Mouse (Mus musculus) kidney, embryonic 15.5 days (tissue): ENCODE measurements around the gene Gja5. TPM values are rescaled to one million over a fixed set of nuclear protein-coding genes. Genes with fewer than 3 reads are reported as not detected.
A peak's percentile ranks its signal among the peaks of the same experiment; 100 is the strongest.

Experiments
- ATAC-seq: fragments of 200-750 bp; cut with Nextera tagmentation; replicated peaks from 2 replicates; pipeline ENCODE4 v1.8.0; 2017; ENCODE audit warnings: moderate TSS enrichment; ENCODE audit not compliant: low FRiP score
- H3K27ac ChIP-seq: fragments of 300-500 bp; sonication (generic); 2 replicates; pipeline ENCODE4 v1.5.1; 2015; ENCODE audit warnings: mild to moderate bottlenecking, inconsistent platforms
- H3K27me3 ChIP-seq: fragments of 300-500 bp; sonication (generic); 2 replicates; pipeline ENCODE4 v1.6.1; 2015; ENCODE audit warnings: inconsistent platforms
- H3K36me3 ChIP-seq: fragments of 300-500 bp; sonication (generic); 2 replicates; pipeline ENCODE4 v1.6.1; 2015; ENCODE audit warnings: inconsistent platforms
- H3K4me1 ChIP-seq: fragments of 300-500 bp; sonication (generic); 2 replicates; pipeline ENCODE4 v1.6.1; 2015; ENCODE audit warnings: inconsistent platforms
- H3K4me2 ChIP-seq: fragments of 300-500 bp; sonication (generic); 2 replicates; pipeline ENCODE4 v1.6.1; 2015; ENCODE audit warnings: moderate library complexity, mild to moderate bottlenecking, inconsistent platforms
- H3K4me3 ChIP-seq: fragments of 300-500 bp; sonication (generic); replicated peaks from 2 replicates; pipeline ENCODE4 v1.5.1; 2015; ENCODE audit warnings: mild to moderate bottlenecking, inconsistent platforms
- H3K9ac ChIP-seq: fragments of 300-500 bp; sonication (generic); 2 replicates; pipeline ENCODE4 v1.6.1; 2015; ENCODE audit warnings: mild to moderate bottlenecking, inconsistent platforms
- H3K9me3 ChIP-seq: fragments of 300-500 bp; sonication (generic); replicated peaks from 2 replicates; pipeline ENCODE4 v1.6.1; 2016; ENCODE audit warnings: inconsistent platforms
- WGBS: fragments of 180-500 bp; shearing (Covaris S2); methylation state at CpG from one replicate; pipeline ENCODE4 v1.1.7; 2015; ENCODE audit warnings: mixed read lengths; 5-methylcytosine and 5-hydroxymethylcytosine counted together
- polyA plus RNA-seq: library from polyadenylated mRNA; unstranded; fragments of >200 nt; fragmentation: Nextera tagmentation; extraction: Ambion mirVana; gene quantifications from 2 replicates; pipeline ENCODE4 v1.2.1, GENCODE M21; 2015

Gene Gja5
- polyA plus RNA-seq, 1 experiment from 2014 or later, result 24.3 TPM

DNA sequence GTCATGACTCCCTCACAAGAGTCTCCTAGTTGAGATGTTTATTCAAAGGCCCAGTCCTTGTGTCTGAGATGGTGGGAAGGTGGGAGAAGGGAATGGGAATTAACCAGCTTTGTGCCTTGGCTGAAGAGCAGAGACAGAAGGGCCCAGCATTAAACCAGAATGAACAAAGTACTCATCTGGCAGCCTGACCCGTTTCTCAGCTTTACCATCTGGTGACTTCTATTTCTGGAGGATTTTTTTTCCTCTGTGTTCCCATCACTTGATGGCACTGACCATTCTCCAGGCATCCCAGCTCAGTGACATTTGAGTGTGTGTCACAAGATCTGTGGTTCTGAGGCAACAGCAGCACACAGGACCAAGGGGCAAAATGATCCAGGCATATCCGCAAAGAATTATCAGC, 78.2 kb downstream of the Gja5 start:
- ATAC-seq, result no peak
- H3K9me3 ChIP-seq, result no peaks in the 10 kb centered on the region
- no peaks in the 10 kb centered on the region for H3K36me3 ChIP-seq
- H3K4me3 ChIP-seq, result no peak overlapping the region
- H3K4me1 ChIP-seq, result no peaks in the 10 kb centered on the region
- H3K27me3 ChIP-seq, result no peaks in the 10 kb centered on the region
- WGBS, result 85% methylated on average over 2 of the region's 2 CpGs
- H3K27ac ChIP-seq, result no peak overlapping the region
- H3K4me2 ChIP-seq, result no peak overlapping the region
- H3K9ac ChIP-seq, result no peak overlapping the region

DNA sequence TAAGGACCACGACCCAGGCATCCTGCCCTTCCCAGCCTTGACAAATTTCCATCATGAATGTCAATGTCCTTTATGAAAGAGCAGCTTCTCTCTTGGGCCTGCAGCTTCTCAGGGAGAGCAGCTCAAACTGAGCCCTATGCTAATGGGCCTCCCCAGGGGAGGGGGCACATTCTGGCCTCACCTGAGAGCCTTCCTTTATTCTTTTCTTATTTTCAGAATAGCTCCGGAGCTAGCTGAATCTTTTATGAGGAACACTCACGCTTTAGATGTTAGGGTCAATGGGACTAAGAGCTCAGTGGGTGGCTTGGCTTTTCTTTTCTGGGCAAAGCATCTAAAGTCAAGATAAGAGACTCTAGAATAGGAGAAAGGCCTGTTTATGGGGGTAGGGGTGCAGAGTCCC, 88.0 kb downstream of the Gja5 start:
- no peaks in the 10 kb centered on the region for H3K36me3 ChIP-seq
- no peaks in the 10 kb centered on the region; the same call in 1 of the 2 replicates for H3K4me1 ChIP-seq
- no peak overlapping the region for H3K4me2 ChIP-seq
- WGBS, result 54% methylated on average over 3 of the region's 3 CpGs
- no peak for ATAC-seq
- no peaks in the 10 kb centered on the region for H3K9me3 ChIP-seq
- no peak overlapping the region for H3K9ac ChIP-seq
- H3K27ac ChIP-seq, result no peak overlapping the region
- H3K4me3 ChIP-seq, result no peak overlapping the region
- H3K27me3 ChIP-seq, result no peaks in the 10 kb centered on the region

DNA sequence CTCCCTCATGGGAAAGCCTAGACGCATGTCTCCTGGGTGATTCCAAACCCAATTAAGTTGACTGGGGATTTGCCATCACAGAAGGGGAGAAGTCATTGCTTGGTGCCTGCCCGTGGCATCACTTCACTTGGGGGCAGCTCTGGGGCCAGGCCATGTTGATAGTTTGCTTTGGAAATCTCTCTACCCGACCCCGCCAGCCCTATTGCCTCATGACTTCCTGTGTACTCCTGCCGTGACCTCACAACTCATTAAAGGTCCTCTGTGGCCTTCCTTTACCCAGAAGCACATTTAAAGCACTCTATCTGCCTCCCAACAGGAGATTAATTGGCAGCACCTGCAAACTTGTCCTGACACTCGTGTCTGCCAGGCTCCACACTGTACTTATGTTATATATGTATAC, 93.3 kb downstream of the Gja5 start:
- Histone ChIP-seq H3K4me3 (no peak overlapping the region), H3K4me2 (no peak overlapping the region), H3K27ac (no peak overlapping the region), H3K4me1 (peaks cover 7% of the 10 kb centered on the region), H3K9ac (no peak overlapping the region), H3K9me3 (no peaks in the 10 kb centered on the region), H3K36me3 (no peaks in the 10 kb centered on the region), H3K27me3 (no peaks in the 10 kb centered on the region)
- ATAC-seq, result 0 out of 2 replicates have a peak, but pooled peaks have one; percentile 36
- WGBS, result 17% methylated on average over 6 of the region's 6 CpGs

DNA sequence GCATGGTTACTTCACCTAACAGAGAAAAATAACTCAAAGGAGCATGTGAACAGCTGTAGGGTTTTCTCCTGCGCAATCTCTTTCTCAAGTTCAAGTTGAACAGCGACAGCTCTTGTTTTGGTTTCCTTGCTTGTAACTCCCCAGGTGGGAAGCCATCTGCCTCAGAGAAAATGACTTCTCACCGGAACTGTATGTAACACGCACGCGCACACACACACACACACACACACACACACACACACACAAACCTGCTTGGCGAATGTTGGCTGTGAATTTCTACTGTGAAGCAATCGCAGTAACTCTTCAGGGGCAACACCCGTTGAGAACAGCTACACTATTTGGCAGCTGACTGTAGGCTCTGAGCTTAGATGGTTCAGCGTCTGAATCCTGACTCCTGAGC, 98.6 kb downstream of the Gja5 start:
- no peaks in the 10 kb centered on the region for H3K9me3 ChIP-seq
- H3K4me1 ChIP-seq, result peaks cover 2% of the 10 kb centered on the region
- H3K27ac ChIP-seq, result no peak overlapping the region
- H3K4me3 ChIP-seq, result no peak overlapping the region
- no peaks in the 10 kb centered on the region for H3K36me3 ChIP-seq
- ATAC-seq, result no peak
- H3K27me3 ChIP-seq, result no peaks in the 10 kb centered on the region
- WGBS, result 92% methylated on average over 10 of the region's 10 CpGs
- no peak overlapping the region for H3K9ac ChIP-seq
- H3K4me2 ChIP-seq, result no peak overlapping the region

DNA sequence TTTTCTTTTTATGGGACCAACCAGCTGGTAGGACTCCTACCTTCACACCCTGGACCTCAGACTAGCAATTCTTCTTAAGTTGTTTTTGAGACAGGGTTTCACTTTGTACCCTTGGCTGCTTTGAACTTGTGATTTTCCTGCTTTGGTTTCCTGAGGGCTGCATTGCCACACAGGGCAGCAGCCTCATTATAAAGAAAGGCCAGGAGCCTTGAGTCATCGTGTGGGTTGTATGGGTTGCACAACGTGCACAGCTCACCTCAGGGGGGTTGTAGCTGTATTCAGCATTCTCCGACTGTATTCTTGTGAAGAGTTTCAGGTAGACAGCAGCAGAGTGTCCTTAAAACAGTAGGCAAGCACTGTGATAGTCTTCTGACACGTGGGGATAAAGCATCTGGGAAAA, 100.0 kb downstream of the Gja5 start:
- WGBS, result 76% methylated on average over 4 of the region's 4 CpGs
- no peak for ATAC-seq

DNA sequence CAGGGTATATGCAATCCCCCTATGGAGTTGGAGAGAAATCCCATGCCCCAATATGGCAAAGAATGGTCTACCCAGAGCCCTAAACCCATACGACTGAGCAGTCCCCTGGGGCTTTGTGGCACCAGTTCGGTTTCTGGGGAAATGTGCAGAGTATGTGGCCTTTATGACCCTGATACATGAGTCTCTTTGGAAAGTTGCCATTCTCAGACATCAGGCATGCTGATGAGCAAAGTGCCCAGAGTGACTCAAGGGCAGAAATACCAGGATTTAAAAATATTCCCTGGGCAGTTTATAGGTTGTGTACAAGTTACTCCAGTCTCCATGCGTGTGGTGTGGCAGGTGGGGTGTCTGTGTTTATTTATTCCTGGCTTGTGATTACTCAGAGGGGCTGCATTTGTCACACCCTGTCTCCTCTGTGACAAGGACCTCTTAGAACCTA, 102.5 kb downstream of the Gja5 start:
- no peak for ATAC-seq
- no peaks in the 10 kb centered on the region for H3K36me3 ChIP-seq
- no peak overlapping the region for H3K9ac ChIP-seq
- H3K4me1 ChIP-seq, result no peaks in the 10 kb centered on the region
- H3K27me3 ChIP-seq, result no peaks in the 10 kb centered on the region
- H3K27ac ChIP-seq, result no peak overlapping the region
- H3K4me3 ChIP-seq, result no peak overlapping the region
- 57% methylated on average over 3 of the region's 3 CpGs for WGBS
- no peaks in the 10 kb centered on the region for H3K9me3 ChIP-seq
- no peak overlapping the region for H3K4me2 ChIP-seq

More for the DNA sequence above, 100.0 kb downstream of the Gja5 start:
- Histone ChIP-seq H3K9ac (no peak overlapping the region), H3K27ac (no peak overlapping the region), H3K27me3 (no peaks in the 10 kb centered on the region), H3K4me1 (no peaks in the 10 kb centered on the region), H3K36me3 (no peaks in the 10 kb centered on the region), H3K9me3 (no peaks in the 10 kb centered on the region), H3K4me2 (no peak overlapping the region), H3K4me3 (no peak overlapping the region)

DNA sequence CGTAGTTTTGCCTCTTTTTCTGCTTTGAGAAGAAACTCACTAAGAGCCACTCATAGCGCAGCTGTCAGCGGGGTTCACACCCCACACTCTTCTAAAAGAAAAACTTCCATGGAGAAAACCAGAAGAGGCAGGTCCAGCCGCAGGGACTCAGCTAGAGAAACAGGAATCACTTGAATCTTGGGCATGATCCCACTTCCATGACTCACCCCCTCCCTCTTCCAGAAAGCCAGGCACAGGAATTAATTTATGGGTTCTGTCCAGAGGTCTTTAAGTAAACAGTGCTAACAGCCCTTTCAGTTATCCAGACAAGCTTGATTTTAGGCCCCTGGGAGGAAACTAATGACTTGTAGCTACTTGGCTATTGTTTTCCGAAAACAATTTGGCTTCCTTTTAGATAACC, 120.7 kb downstream of the Gja5 start:
- Histone ChIP-seq H3K36me3 (no peaks in the 10 kb centered on the region), H3K4me2 (no peak overlapping the region), H3K4me1 (peaks cover 6% of the 10 kb centered on the region; the same call in 1 of the 2 replicates), H3K4me3 (no peak overlapping the region), H3K27me3 (peaks cover 15% of the 10 kb centered on the region), H3K27ac (no peak overlapping the region), H3K9me3 (no peaks in the 10 kb centered on the region), H3K9ac (no peak overlapping the region)
- 0 out of 2 replicates have a peak, but pooled peaks have one; percentile 25 for ATAC-seq
- 42% methylated on average over 5 of the region's 5 CpGs for WGBS

DNA sequence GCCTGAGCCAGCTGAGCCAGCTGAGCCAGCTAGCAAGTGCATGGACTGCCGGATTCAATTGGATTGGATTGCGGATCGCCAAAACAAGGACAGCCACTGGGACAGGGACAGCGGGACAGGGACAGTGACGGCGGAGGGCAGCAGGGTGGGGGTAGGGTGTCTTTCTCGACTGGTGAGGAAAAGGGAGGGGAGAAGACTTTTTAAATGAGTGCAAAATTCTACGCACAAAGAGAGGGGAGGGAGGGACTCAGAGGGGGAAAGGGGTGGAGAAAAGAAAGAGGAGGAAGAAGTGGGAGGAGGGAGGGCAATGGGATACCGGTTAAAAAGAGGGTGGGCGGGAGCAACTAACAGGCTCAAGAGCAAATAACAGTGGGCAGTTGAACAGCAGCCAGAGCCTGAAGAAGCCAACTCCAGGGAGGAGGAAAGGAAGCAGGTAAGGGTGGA, 127.6 kb downstream of the Gja5 start:
- Histone ChIP-seq H3K27ac (no peak overlapping the region), H3K9ac (no peak overlapping the region)
- under 1% methylated on average over 10 of the region's 10 CpGs for WGBS

DNA sequence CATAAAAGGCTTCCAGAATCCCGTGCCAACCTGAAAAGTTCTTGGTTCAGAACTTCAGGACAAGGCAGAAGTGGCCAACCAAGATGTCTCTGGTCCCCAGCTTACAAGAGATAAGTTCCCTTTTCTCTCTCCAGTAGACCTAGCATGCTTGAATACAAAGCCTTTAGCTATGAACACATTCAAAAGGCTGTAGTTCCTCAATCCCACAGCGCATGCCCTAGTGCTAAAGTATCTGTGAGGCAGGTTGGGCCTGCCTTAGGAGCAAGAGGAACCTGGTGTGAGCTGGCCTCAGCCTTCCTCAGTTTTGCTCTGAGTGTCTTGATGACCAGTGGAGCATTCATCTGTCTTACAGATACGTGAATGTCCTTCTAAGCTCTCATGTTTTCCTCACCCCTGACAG, 131.1 kb downstream of the Gja5 start:
- H3K9me3 ChIP-seq, result no peaks in the 10 kb centered on the region
- H3K4me3 ChIP-seq, result no peak overlapping the region
- H3K27me3 ChIP-seq, result peaks cover 9% of the 10 kb centered on the region; the same call in 1 of the 2 replicates
- peaks cover 10% of the 10 kb centered on the region for H3K4me1 ChIP-seq
- H3K36me3 ChIP-seq, result no peaks in the 10 kb centered on the region
- H3K27ac ChIP-seq, result no peak overlapping the region
- 84% methylated on average over 3 of the region's 3 CpGs for WGBS
- no peak overlapping the region for H3K4me2 ChIP-seq
- H3K9ac ChIP-seq, result no peak overlapping the region
- no peak for ATAC-seq

More for the DNA sequence above, 127.6 kb downstream of the Gja5 start:
- Histone ChIP-seq H3K4me2 (peak overlapping the region; percentile 59), H3K4me3 (peak overlapping the region; percentile 38), H3K9me3 (no peaks in the 10 kb centered on the region), H3K27me3 (peaks cover 18% of the 10 kb centered on the region), H3K4me1 (peaks cover 10% of the 10 kb centered on the region), H3K36me3 (no peaks in the 10 kb centered on the region)
- peak; percentile 56 for ATAC-seq

DNA sequence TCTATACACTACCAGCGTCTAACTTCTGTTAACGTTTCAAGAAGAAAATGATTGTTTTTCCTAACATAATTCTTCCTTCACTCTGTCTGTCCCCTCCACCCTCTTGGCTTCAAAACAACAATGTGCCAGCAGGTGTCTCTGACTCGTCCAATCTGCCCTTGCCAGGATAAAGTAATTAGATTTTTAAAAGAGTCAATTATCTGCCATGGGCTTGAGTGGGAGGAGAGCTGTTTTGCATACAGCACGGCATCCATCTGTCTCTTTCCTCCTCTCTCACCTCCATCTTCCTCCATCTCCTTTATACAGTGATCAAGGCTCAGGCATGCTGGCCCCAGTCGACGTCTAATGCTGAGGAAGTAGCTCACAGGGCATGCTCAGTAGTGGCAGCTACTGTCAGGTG, 132.6 kb downstream of the Gja5 start:
- peaks cover 3% of the 10 kb centered on the region; the same call in 1 of the 2 replicates for H3K27me3 ChIP-seq
- no peak overlapping the region for H3K27ac ChIP-seq
- no peak for ATAC-seq
- no peaks in the 10 kb centered on the region for H3K9me3 ChIP-seq
- H3K4me1 ChIP-seq, result peaks cover 4% of the 10 kb centered on the region; the same call in 1 of the 2 replicates
- H3K4me2 ChIP-seq, result no peak overlapping the region
- no peak overlapping the region for H3K9ac ChIP-seq
- no peaks in the 10 kb centered on the region for H3K36me3 ChIP-seq
- WGBS, result 50% methylated on average over 6 of the region's 6 CpGs
- no peak overlapping the region for H3K4me3 ChIP-seq

DNA sequence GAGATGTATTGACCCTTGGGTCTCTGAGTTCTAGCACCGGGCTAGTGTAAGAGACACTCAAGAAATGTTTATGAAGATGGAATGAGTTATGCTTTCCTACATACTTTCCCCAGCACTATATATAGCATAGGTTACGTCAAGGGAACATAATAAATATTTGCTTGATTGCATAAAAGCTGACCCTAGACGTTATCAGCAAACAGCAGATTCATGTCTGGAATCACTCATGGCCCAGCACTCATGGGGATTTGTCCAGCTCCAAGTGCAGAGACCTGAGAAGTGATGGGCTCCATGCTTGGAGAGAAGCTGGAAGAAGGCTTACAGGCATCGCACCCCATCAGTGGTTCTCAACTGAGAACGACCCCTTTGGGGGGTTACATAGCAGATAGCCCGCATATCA, 135.2 kb downstream of the Gja5 start:
- Histone ChIP-seq H3K27me3 (0 out of 2 replicates have a peak, but pooled peaks cover 3% of the 10 kb centered on the region), H3K4me3 (no peak overlapping the region), H3K36me3 (no peaks in the 10 kb centered on the region), H3K9ac (no peak overlapping the region), H3K9me3 (no peaks in the 10 kb centered on the region), H3K27ac (no peak overlapping the region), H3K4me1 (no peaks in the 10 kb centered on the region), H3K4me2 (no peak overlapping the region)
- no peak for ATAC-seq
- 69% methylated on average over 6 of the region's 6 CpGs for WGBS

DNA sequence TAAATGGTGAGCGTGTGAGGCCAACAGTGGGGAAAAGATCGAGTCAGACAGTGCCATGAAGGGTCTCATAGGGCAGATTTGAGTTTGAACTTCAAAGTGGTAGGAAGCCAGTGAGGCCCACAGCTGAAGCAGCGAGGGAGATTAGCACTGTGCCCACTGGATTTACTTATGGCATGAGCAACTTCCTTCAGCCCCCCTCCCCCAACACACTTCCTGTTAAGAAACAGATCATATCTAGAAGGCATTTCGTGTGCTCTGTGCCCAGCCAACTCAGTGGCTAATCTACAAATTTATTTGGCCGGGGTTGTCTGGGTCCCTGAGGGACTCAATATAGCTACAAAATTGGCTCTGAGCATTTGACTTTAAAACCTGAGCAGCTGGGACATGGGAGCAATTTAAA, 139.7 kb downstream of the Gja5 start:
- no peak for ATAC-seq
- no peaks in the 10 kb centered on the region for H3K4me1 ChIP-seq
- H3K27me3 ChIP-seq, result no peaks in the 10 kb centered on the region
- H3K9ac ChIP-seq, result no peak overlapping the region
- H3K4me3 ChIP-seq, result no peak overlapping the region
- no peaks in the 10 kb centered on the region for H3K36me3 ChIP-seq
- H3K4me2 ChIP-seq, result no peak overlapping the region
- no peak overlapping the region for H3K27ac ChIP-seq
- 61% methylated on average over 5 of the region's 5 CpGs for WGBS
- no peaks in the 10 kb centered on the region for H3K9me3 ChIP-seq

DNA sequence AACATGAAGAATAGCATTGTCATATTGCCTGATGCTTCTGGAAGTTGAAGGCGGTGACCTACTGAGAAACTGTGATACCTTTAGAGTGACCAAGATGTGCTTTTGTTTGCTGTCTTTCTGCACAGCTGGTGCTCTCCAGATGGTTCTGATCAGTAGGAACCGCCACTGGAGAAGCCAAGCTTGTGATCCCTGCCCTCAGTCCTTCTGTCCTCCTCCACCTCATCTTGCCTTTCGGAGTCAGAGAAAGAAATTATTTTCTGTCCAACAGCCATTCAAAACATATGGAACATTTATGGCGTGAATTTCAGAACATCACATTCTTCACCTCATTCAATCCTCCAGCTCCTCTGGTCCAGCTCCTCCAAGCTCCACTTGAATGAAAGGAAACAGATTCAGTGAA, 143.3 kb downstream of the Gja5 start:
- H3K36me3 ChIP-seq, result no peaks in the 10 kb centered on the region
- H3K4me1 ChIP-seq, result peaks cover 17% of the 10 kb centered on the region
- no peak overlapping the region for H3K27ac ChIP-seq
- WGBS, result 71% methylated on average over 4 of the region's 4 CpGs
- ATAC-seq, result no peak
- no peak overlapping the region for H3K4me3 ChIP-seq
- H3K9ac ChIP-seq, result no peak overlapping the region
- H3K9me3 ChIP-seq, result no peaks in the 10 kb centered on the region
- no peaks in the 10 kb centered on the region for H3K27me3 ChIP-seq
- no peak overlapping the region for H3K4me2 ChIP-seq
